Mouse (Mus musculus): ENCODE data around the gene Ctsk. TPM values are rescaled to one million over a fixed set of nuclear protein-coding genes. Genes with fewer than 3 reads are reported as not detected.
A peak's percentile ranks its signal among the peaks of the same experiment; 100 is the strongest.

The Ctsk gene
- polyA plus RNA-seq, 1 experiment from 2014 or later = 10.8 TPM

DNA sequence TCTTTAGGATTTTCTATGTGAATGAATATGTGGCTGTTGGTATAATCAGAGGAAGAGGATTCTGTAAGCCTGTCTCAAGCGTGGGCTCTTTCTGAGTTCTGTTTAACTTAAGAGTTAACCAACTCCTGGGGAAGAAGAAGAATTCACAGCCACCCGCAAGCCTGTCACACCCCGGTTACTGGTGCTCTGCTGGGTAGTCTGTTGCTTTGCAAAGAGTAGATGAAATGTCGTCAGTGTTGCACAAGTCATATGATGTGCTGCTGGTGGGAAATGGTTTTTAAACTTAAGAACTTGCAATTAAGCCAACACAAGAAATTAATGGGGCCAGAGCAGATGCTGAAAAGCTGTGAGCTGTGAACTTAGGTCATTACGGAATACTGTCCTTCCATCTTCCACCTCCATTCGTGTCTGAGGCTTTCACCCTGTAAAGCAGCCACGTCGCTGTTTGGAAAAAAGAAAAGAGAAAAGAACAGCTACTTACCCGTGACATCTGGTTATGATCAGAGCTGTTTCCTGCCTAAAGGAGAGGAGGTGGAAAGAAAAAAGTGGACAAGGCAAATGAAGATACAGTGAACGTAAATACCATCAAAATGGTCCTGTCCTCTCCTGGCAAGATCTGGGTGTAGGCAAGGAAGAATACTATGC lies 562 bp downstream of the Ctsk start:
- 67% methylated on average over 10 of the region's 10 CpGs for WGBS
- H3K4me2 ChIP-seq = no peak overlapping the region

GRCm38 (mm10) chr3:95502312-95502711 lies 3.3 kb downstream of the Ctsk start:
- Histone ChIP-seq H3K9me3 (no peaks in the 10 kb centered on the region), H3K36me3 (peaks cover 11% of the 10 kb centered on the region), H3K4me3 (no peak overlapping the region), H3K9ac (no peak overlapping the region), H3K27ac (peak overlapping the region; percentile 5; the same call in 1 of the 2 replicates), H3K4me2 (no peak overlapping the region), H3K27me3 (no peaks in the 10 kb centered on the region), H3K4me1 (replicated peaks) (no peaks in the 10 kb centered on the region)
- WGBS = 18% methylated on average over 2 of the region's 2 CpGs
- no peak for ATAC-seq (ENCODE audit: low FRiP score)

More for the DNA sequence above, 562 bp downstream of the Ctsk start:
- H3K9me3 ChIP-seq = no peaks in the 10 kb centered on the region
- H3K27me3 ChIP-seq = no peaks in the 10 kb centered on the region
- H3K4me1 ChIP-seq (replicated peaks) = no peaks in the 10 kb centered on the region
- H3K4me3 ChIP-seq = no peak overlapping the region
- H3K36me3 ChIP-seq = peaks cover 26% of the 10 kb centered on the region
- ATAC-seq (ENCODE audit: low FRiP score) = no peak
- H3K9ac ChIP-seq = no peak overlapping the region
- no peak overlapping the region for H3K27ac ChIP-seq

DNA sequence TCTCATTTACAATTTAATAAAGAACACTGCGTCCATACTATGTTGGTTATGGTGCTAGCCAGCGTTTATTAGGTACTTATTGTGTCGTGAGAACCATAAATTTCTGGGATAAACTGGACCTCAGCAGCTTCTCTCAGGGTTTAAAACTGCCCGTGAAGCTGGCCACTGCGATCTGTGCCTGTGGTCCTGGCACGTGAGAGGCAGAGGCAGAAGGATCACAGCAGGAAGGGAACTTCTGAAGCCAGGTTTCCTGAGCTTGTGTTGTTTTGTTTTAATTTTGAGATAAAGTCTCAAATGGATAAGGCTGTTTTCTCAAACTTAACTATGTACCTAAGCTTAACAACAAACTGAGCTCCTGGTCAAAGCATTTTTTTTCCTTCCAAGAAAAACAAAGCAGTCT lies 10.3 kb downstream of the Ctsk start:
- 78% methylated on average over 6 of the region's 6 CpGs for WGBS

GRCm38 (mm10) chr3:95511611-95512180 lies 12.6 kb downstream of the Ctsk start:
- no peak overlapping the region for H3K4me3 ChIP-seq
- ATAC-seq (ENCODE audit: low FRiP score) = no peak
- no peaks in the 10 kb centered on the region for H3K9me3 ChIP-seq
- H3K36me3 ChIP-seq = peaks cover 14% of the 10 kb centered on the region
- H3K4me1 ChIP-seq (replicated peaks) = 0 out of 2 replicates have a peak, but pooled peaks cover under 1% of the 10 kb centered on the region
- no peak overlapping the region for H3K4me2 ChIP-seq
- no peaks in the 10 kb centered on the region for H3K27me3 ChIP-seq
- 67% methylated on average over 9 of the region's 9 CpGs for WGBS
- H3K27ac ChIP-seq = no peak overlapping the region
- H3K9ac ChIP-seq = no peak overlapping the region

More for the DNA sequence above, 10.3 kb downstream of the Ctsk start:
- no peak overlapping the region for H3K4me3 ChIP-seq
- no peak overlapping the region for H3K4me2 ChIP-seq
- ATAC-seq (ENCODE audit: low FRiP score) = no peak
- no peaks in the 10 kb centered on the region for H3K9me3 ChIP-seq
- no peaks in the 10 kb centered on the region for H3K27me3 ChIP-seq
- H3K36me3 ChIP-seq = peaks cover 19% of the 10 kb centered on the region
- no peaks in the 10 kb centered on the region for H3K4me1 ChIP-seq (replicated peaks)
- H3K9ac ChIP-seq = no peak overlapping the region
- H3K27ac ChIP-seq = no peak overlapping the region

GRCm38 (mm10) chr3:95516614-95517041 lies 17.6 kb downstream of the Ctsk start:
- WGBS = 85% methylated on average over 3 of the region's 3 CpGs
- no peaks in the 10 kb centered on the region for H3K9me3 ChIP-seq
- ATAC-seq (ENCODE audit: low FRiP score) = no peak
- no peak overlapping the region for H3K4me3 ChIP-seq
- H3K4me2 ChIP-seq = no peak overlapping the region
- H3K9ac ChIP-seq = peak overlapping the region; percentile 10; the same call in 1 of the 2 replicates
- 0 out of 2 replicates have a peak, but pooled peaks cover 3% of the 10 kb centered on the region for H3K4me1 ChIP-seq (replicated peaks)
- H3K36me3 ChIP-seq = no peaks in the 10 kb centered on the region
- no peak overlapping the region; the same call in 1 of the 2 replicates for H3K27ac ChIP-seq
- no peaks in the 10 kb centered on the region for H3K27me3 ChIP-seq

- Histone ChIP-seq H3K36me3 (no peaks in the 10 kb centered on the region), H3K4me1 (replicated peaks) (0 out of 2 replicates have a peak, but pooled peaks cover 3% of the 10 kb centered on the region), H3K9ac (no peak overlapping the region), H3K9me3 (no peaks in the 10 kb centered on the region), H3K4me2 (no peak overlapping the region), H3K27me3 (no peaks in the 10 kb centered on the region), H3K4me3 (no peak overlapping the region), H3K27ac (peak overlapping the region; percentile 19; the same call in 1 of the 2 replicates)
- ATAC-seq (ENCODE audit: low FRiP score) = no peak
- 34% methylated on average over 10 of the region's 10 CpGs for WGBS
Observed at GRCm38 (mm10) chr3:95517493-95517898, 18.4 kb downstream of the Ctsk start.

- no peaks in the 10 kb centered on the region for H3K27me3 ChIP-seq
- no peak overlapping the region for H3K4me2 ChIP-seq
- WGBS = 88% methylated on average over 7 of the region's 7 CpGs
- H3K9ac ChIP-seq = no peak overlapping the region
- no peaks in the 10 kb centered on the region for H3K36me3 ChIP-seq
- H3K27ac ChIP-seq = no peak overlapping the region
- H3K4me1 ChIP-seq (replicated peaks) = 0 out of 2 replicates have a peak, but pooled peaks cover 3% of the 10 kb centered on the region
- H3K9me3 ChIP-seq = no peaks in the 10 kb centered on the region
- no peak for ATAC-seq (ENCODE audit: low FRiP score)
- no peak overlapping the region for H3K4me3 ChIP-seq
Observed at GRCm38 (mm10) chr3:95518891-95519290, 19.8 kb downstream of the Ctsk start.

DNA sequence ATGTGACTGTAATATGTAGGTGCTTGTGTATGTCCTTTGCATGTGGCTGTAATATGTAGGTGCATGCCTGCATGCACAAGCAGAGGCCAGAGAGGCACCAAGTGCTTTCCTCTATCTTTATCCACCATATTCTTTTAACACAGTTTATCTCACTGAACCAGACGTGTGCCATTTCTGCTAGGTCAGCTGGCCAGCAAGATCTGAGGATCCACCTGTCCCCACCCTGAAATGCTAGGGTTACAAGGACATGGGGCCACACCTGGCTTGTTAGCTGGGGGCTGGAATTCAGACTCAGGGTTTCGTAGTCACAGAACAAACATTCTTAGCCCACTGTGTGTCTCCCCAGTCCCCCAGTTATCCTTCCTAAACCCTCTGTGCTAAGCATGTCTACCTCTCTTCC lies 20.3 kb downstream of the Ctsk start:
- H3K27ac ChIP-seq = no peak overlapping the region
- H3K27me3 ChIP-seq = no peaks in the 10 kb centered on the region
- H3K4me1 ChIP-seq (replicated peaks) = 0 out of 2 replicates have a peak, but pooled peaks cover 3% of the 10 kb centered on the region
- no peak overlapping the region for H3K4me2 ChIP-seq
- no peak for ATAC-seq (ENCODE audit: low FRiP score)
- no peak overlapping the region for H3K9ac ChIP-seq
- no peak overlapping the region for H3K4me3 ChIP-seq
- H3K36me3 ChIP-seq = no peaks in the 10 kb centered on the region
- no peaks in the 10 kb centered on the region for H3K9me3 ChIP-seq
- WGBS = 85% methylated on average over 2 of the region's 2 CpGs

DNA sequence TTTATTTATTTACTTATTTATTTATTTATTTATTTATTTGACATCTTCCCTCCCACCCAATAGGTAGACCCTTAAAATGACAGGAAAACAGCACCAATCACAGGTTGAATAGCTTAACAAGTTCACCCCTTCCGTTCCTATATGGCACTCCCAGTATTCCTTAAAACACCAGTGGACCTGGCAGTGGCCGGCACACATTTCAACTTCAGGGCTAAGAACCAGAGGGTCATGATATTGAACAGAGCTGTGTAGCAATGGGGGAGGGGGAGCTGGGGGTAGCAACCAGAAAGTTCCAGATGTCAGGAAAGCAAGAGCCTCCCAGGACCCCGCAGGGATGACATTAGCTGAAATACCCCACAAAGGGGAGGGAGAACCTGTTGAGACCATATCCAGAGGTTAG lies 21.0 kb downstream of the Ctsk start:
- no peak for ATAC-seq (ENCODE audit: low FRiP score)
- Histone ChIP-seq H3K27me3 (no peaks in the 10 kb centered on the region), H3K36me3 (no peaks in the 10 kb centered on the region), H3K4me1 (replicated peaks) (0 out of 2 replicates have a peak, but pooled peaks cover 3% of the 10 kb centered on the region), H3K4me2 (no peak overlapping the region), H3K27ac (no peak overlapping the region), H3K9me3 (no peaks in the 10 kb centered on the region), H3K4me3 (no peak overlapping the region), H3K9ac (no peak overlapping the region)
- WGBS = 92% methylated on average over 3 of the region's 3 CpGs

DNA sequence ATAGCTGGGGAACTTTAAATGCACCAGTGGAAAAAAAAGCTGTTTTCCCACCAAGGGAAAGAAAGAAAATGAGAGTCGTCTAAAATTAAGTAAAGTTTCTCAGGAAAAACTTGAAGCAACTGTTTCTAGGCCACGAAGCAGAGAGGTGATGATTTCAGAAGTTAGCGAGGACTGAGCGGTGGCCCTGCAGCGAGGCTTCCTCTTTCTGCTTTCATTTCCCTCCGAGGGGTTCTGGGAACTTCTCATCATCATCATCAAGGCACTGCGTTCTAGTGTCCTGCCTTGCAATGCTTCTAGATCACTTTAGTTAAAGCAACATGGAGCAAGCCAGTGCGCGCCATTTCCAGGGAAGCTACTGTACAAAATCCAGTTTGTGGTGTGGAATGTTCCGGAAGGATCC lies 22.1 kb downstream of the Ctsk start:
- H3K4me2 ChIP-seq = no peak overlapping the region
- no peak for ATAC-seq (ENCODE audit: low FRiP score)
- no peaks in the 10 kb centered on the region for H3K36me3 ChIP-seq
- H3K4me1 ChIP-seq (replicated peaks) = 0 out of 2 replicates have a peak, but pooled peaks cover 3% of the 10 kb centered on the region
- WGBS = 90% methylated on average over 10 of the region's 10 CpGs
- H3K9ac ChIP-seq = no peak overlapping the region
- H3K4me3 ChIP-seq = no peak overlapping the region
- no peaks in the 10 kb centered on the region for H3K9me3 ChIP-seq
- no peaks in the 10 kb centered on the region for H3K27me3 ChIP-seq
- H3K27ac ChIP-seq = no peak overlapping the region

DNA sequence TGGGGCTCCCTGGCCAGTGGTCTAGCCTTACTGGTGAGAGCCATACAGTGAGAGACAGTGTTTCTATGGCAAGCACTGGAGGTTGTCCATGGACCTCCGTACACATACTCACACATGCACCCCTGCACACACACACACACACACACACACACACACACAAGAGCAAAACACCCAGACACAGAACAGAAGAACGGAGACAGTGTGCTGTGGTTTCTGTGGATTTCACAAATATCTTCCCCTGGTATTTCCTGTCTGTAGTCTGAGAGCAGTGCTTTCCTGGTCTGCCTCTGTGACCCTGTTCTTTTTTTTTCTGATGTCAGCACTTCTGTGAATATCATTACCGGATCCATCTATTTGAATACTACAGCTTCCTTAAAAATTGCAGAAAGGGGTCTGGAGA lies 24.6 kb downstream of the Ctsk start:
- WGBS = 72% methylated on average over 3 of the region's 3 CpGs
- Histone ChIP-seq H3K4me3 (no peak overlapping the region), H3K27me3 (no peaks in the 10 kb centered on the region), H3K27ac (no peak overlapping the region), H3K9me3 (no peaks in the 10 kb centered on the region), H3K4me1 (replicated peaks) (no peaks in the 10 kb centered on the region), H3K36me3 (no peaks in the 10 kb centered on the region), H3K4me2 (no peak overlapping the region), H3K9ac (no peak overlapping the region)
- no peak for ATAC-seq (ENCODE audit: low FRiP score)

DNA sequence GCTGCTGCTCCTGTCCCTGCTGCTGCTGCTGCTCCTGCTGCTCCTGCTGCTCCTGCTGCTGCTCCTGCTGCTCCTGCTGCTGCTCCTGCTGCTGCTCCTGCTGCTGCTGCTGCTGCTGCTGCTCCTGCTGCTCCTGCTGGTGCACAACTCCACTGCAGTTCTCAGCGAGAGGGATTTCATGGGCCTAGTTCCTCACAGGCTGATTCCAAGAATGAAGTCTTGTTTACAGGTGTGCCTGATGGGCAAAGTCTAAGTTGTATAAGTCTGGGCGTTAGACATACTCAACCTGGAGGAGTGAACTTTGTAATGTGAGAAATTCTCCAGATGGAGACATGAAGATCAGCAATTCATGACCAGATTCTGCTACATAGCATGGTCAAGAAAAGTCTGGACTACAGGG lies 25.6 kb downstream of the Ctsk start:
- no peak overlapping the region for H3K4me3 ChIP-seq
- no peaks in the 10 kb centered on the region for H3K36me3 ChIP-seq
- no peaks in the 10 kb centered on the region for H3K4me1 ChIP-seq (replicated peaks)
- 68% methylated on average over 2 of the region's 2 CpGs for WGBS
- no peak for ATAC-seq (ENCODE audit: low FRiP score)
- no peak overlapping the region for H3K27ac ChIP-seq
- H3K9ac ChIP-seq = no peak overlapping the region
- no peaks in the 10 kb centered on the region for H3K9me3 ChIP-seq
- no peaks in the 10 kb centered on the region for H3K27me3 ChIP-seq
- H3K4me2 ChIP-seq = no peak overlapping the region

GRCm38 (mm10) chr3:95526111-95526510 lies 27.1 kb downstream of the Ctsk start:
- H3K9me3 ChIP-seq = no peaks in the 10 kb centered on the region

More at GRCm38 (mm10) chr3:95526111-95526510, 27.1 kb downstream of the Ctsk start:
- no peak overlapping the region for H3K9ac ChIP-seq
- H3K4me1 ChIP-seq (replicated peaks) = no peaks in the 10 kb centered on the region
- no peak overlapping the region for H3K4me3 ChIP-seq
- H3K27me3 ChIP-seq = no peaks in the 10 kb centered on the region
- no peak overlapping the region for H3K4me2 ChIP-seq
- ATAC-seq (ENCODE audit: low FRiP score) = no peak
- H3K27ac ChIP-seq = no peak overlapping the region
- H3K36me3 ChIP-seq = no peaks in the 10 kb centered on the region
